Mouse (Mus musculus) ES-E14 (cell line): ENCODE results near the gene Nme3.

Source experiments
- CHD2 ChIP-seq: IDR thresholded peaks from 2 replicates; pipeline ENCODE4 v1.6.1; 2014; ENCODE audit warnings: mild to moderate bottlenecking, low read depth, low read length, inconsistent platforms
- HCFC1 ChIP-seq: IDR thresholded peaks from 2 replicates; pipeline ENCODE4 v1.6.1; 2012; ENCODE audit warnings: low read length, inconsistent platforms, borderline replicate concordance; ENCODE audit not compliant: insufficient read depth
- MAFK ChIP-seq: IDR thresholded peaks from 2 replicates; pipeline ENCODE4 v1.6.1; 2014; ENCODE audit warnings: mild to moderate bottlenecking, low read depth, low read length, inconsistent platforms; ENCODE audit not compliant: insufficient read depth
- ZNF384 ChIP-seq: IDR thresholded peaks from 2 replicates; pipeline ENCODE4 v1.6.1; 2012; ENCODE audit warnings: low read depth, low read length, inconsistent platforms

GRCm38 (mm10) chr17:24898041-24898854, 1.9 kb downstream of the Nme3 start:
- TF ChIP-seq ZNF384 (no peak), HCFC1 (no peak), MAFK (no peak), CHD2 (no peak)
